Mouse (Mus musculus) olfactory bulb, adult 2 months (tissue): ENCODE measurements around the gene Otud7a.

ENCODE experiments used
- CTCF ChIP-seq: fragments of 200-500 bp; IDR thresholded peaks from 2 replicates; pipeline ENCODE4 v1.5.1; 2012; ENCODE audit warnings: low read depth, mild to moderate bottlenecking, low read length, moderate library complexity; ENCODE audit not compliant: insufficient read depth
- POLR2A ChIP-seq: fragments of 200-500 bp; IDR thresholded peaks from 2 replicates; pipeline ENCODE4 v1.6.1; 2012; ENCODE audit warnings: mild to moderate bottlenecking, low read depth, low read length, moderate library complexity; ENCODE audit not compliant: insufficient read depth

GRCm38 (mm10) chr7:63676631-63677030, 232.1 kb downstream of the Otud7a start:
- TF ChIP-seq POLR2A (no peak), CTCF (no peak)
